Mouse (Mus musculus): ENCODE data around the gene C130060K24Rik. TPM values are rescaled to one million over a fixed set of nuclear protein-coding genes. Genes with fewer than 3 reads are reported as not detected.

Gene C130060K24Rik
- total RNA-seq (2022): not detected

GRCm38 (mm10) chr6:65380918-65381772 is at the start of gene C130060K24Rik:
C130060K24Rik (plus strand) TSS chr6:65381105.
- DNase-seq: no peak

- DNase-seq: no peak
These were observed 46.7 kb upstream of the C130060K24Rik start for GRCm38 (mm10) chr6:65334246-65334645.

GRCm38 (mm10) chr6:65339391-65339790 is 41.5 kb upstream of the C130060K24Rik start:
- no peak for DNase-seq

GRCm38 (mm10) chr6:65341360-65341759 is 39.5 kb upstream of the C130060K24Rik start:
- DNase-seq: no peak

- peak; percentile 9 for DNase-seq
These were observed 33.2 kb upstream of the C130060K24Rik start for GRCm38 (mm10) chr6:65347736-65348135.

- peak; percentile 15 for DNase-seq
These were observed 32.6 kb upstream of the C130060K24Rik start for GRCm38 (mm10) chr6:65348255-65348654.

GRCm38 (mm10) chr6:65351622-65352021 is 29.3 kb upstream of the C130060K24Rik start:
- DNase-seq: no peak

- no peak for DNase-seq
These were observed 5.0 kb upstream of the C130060K24Rik start for GRCm38 (mm10) chr6:65375918-65376317.

GRCm38 (mm10) chr6:65421888-65422287 is 41.0 kb downstream of the C130060K24Rik start:
- DNase-seq: no peak

GRCm38 (mm10) chr6:65427065-65427464 is 46.2 kb downstream of the C130060K24Rik start:
- no peak for DNase-seq

- no peak for DNase-seq
These were observed 52.3 kb downstream of the C130060K24Rik start for GRCm38 (mm10) chr6:65433159-65433558.

GRCm38 (mm10) chr6:65453465-65453864 is 72.6 kb downstream of the C130060K24Rik start:
- no peak for DNase-seq

GRCm38 (mm10) chr6:65465294-65465693 is 84.4 kb downstream of the C130060K24Rik start:
- no peak for DNase-seq

- DNase-seq: no peak
These were observed 89.4 kb downstream of the C130060K24Rik start for GRCm38 (mm10) chr6:65470320-65470719.

- no peak for DNase-seq
These were observed 91.5 kb downstream of the C130060K24Rik start for GRCm38 (mm10) chr6:65472455-65472854.

GRCm38 (mm10) chr6:65498786-65499185 is 117.9 kb downstream of the C130060K24Rik start:
- no peak for DNase-seq

Other genes with a start within 250 kb of the C130060K24Rik start
- gene Hpgds, start 236.2 kb upstream of the C130060K24Rik start, total RNA-seq (2022): 1 to 10 TPM; 2.0 to 6.1 (median 3.9) TPM
- 1 to 10 TPM in 1 of 4 experiments, under 1 TPM in 3; 0.14 to 1.4 (median 0.56) TPM for gene Tnip3, start 144.2 kb downstream of the C130060K24Rik start, total RNA-seq (2022)